Mouse (Mus musculus) gastrocnemius, postnatal 10 days (tissue): ENCODE measurements at regions not wholly inside any gene's neighbourhood (a gene's known extent, or its start where the extent isn't known, plus 50 kb on each side); places are given as distances from the start of the nearest gene placed in this dataset.

ENCODE experiments used
- DNase-seq: peaks from one replicate; pipeline ENCODE4 v3.0.0; 2021; ENCODE audit warnings: mixed read lengths

- peak; percentile 26 for DNase-seq
These were observed 84.8 kb upstream of the Calm2 start for GRCm38 (mm10) chr17:87531411-87532157.

- no peak for DNase-seq
These were observed 85.4 kb upstream of the Calm2 start for GRCm38 (mm10) chr17:87532158-87532545.

GRCm38 (mm10) chr17:87532762-87533161, 86.0 kb upstream of the Calm2 start:
- no peak for DNase-seq

- DNase-seq: no peak
These were observed 86.2 kb upstream of the Epcam start for GRCm38 (mm10) chr17:87549568-87549967.

- DNase-seq: no peak
These were observed 85.1 kb upstream of the Epcam start for GRCm38 (mm10) chr17:87550518-87551164.

- DNase-seq: no peak
These were observed 81.2 kb upstream of the Epcam start for GRCm38 (mm10) chr17:87554561-87554960.

GRCm38 (mm10) chr17:87558419-87558818, 77.4 kb upstream of the Epcam start:
- DNase-seq: no peak

GRCm38 (mm10) chr17:87559641-87560040, 76.1 kb upstream of the Epcam start:
- no peak for DNase-seq

- no peak for DNase-seq
These were observed 74.9 kb upstream of the Epcam start for GRCm38 (mm10) chr17:87560923-87561322.

GRCm38 (mm10) chr17:87563375-87563774, 72.4 kb upstream of the Epcam start:
- DNase-seq: no peak

- DNase-seq: no peak
These were observed 70.1 kb upstream of the Epcam start for GRCm38 (mm10) chr17:87565631-87566030.

GRCm38 (mm10) chr17:87566296-87566695, 69.5 kb upstream of the Epcam start:
- no peak for DNase-seq

GRCm38 (mm10) chr17:87566996-87567395, 68.8 kb upstream of the Epcam start:
- DNase-seq: no peak

GRCm38 (mm10) chr17:87567475-87567874, 68.3 kb upstream of the Epcam start:
- no peak for DNase-seq

GRCm38 (mm10) chr17:87569981-87570380, 65.8 kb upstream of the Epcam start:
- DNase-seq: no peak

GRCm38 (mm10) chr17:87570676-87571344, 65.0 kb upstream of the Epcam start:
- DNase-seq: no peak

GRCm38 (mm10) chr17:87571345-87571932, 64.3 kb upstream of the Epcam start:
- DNase-seq: peak; percentile 95

- DNase-seq: no peak
These were observed 52.2 kb upstream of the Epcam start for GRCm38 (mm10) chr17:87583575-87583974.

- DNase-seq: no peak
These were observed 50.4 kb upstream of the Epcam start for GRCm38 (mm10) chr17:87585355-87585754.
